Mouse (Mus musculus): Measurements from ENCODE around the gene Tead4. TPM values are rescaled to one million over a fixed set of nuclear protein-coding genes. Genes with fewer than 3 reads are reported as not detected.

Tead4 gene
- 0.46 TPM for polyA plus RNA-seq (2014; fragmentation: Illumina TruSeq; extraction: RNeasy Lipid Tissue Mini Kit (QIAGEN cat#74804))

DNA sequence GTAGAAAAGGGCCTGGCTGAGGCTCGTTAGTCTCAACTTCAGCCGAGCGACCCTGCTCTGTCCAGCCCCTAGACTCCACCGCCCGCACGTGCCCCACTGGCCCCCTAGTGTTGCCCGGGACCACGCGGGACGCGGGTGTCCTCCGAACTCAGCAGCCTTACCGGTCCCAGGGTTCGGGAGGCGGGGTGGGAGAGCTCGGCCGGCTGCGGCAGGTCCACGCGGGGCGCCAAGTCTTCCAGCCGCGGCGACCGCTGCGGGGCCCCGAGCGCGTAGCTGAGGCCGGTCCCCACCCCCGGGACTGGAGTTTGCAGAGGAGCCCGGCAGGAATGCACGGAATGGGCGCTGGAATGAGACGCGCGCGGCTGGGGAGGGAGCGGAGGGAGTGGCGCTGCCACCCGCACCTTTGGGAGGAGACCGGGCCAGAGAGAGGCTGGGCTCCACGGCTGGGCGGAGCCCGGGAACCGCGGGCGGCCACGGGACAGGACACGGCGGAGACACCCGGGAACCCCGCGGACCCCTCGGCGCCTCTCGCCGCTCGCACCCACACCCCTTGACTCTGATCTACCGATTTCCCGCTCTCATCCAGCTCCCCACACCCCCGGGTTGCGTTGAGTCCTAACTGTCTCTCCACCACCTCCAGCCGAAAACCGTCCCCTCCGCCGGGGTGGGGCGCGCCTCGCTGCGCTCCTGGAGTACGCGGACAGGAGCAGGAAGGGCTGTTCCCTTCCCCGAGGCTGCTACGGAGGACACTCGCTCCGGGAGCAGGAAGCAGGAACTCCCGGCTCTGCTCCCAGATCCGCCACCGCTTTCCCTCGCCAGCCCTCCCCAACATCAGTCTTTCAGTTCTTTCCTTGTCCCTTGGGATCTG is at the start of gene Tead4:
Gene Tead4 (minus strand): TSS at position 690 of the 868 bp plus-strand sequence.

Other genes starting within 250 kb of the Tead4 start
- 4.8 TPM for gene Tspan9, start 157.2 kb downstream of the Tead4 start, polyA plus RNA-seq (2014; fragmentation: Illumina TruSeq; extraction: RNeasy Lipid Tissue Mini Kit (QIAGEN cat#74804))
- 7.4 TPM for gene Tulp3, start 55.0 kb upstream of the Tead4 start, polyA plus RNA-seq (2014; fragmentation: Illumina TruSeq; extraction: RNeasy Lipid Tissue Mini Kit (QIAGEN cat#74804))
- 10.4 TPM for gene Rhno1, start 62.1 kb upstream of the Tead4 start, polyA plus RNA-seq (2014; fragmentation: Illumina TruSeq; extraction: RNeasy Lipid Tissue Mini Kit (QIAGEN cat#74804))
- 4.8 TPM for gene Foxm1, start 62.1 kb upstream of the Tead4 start, polyA plus RNA-seq (2014; fragmentation: Illumina TruSeq; extraction: RNeasy Lipid Tissue Mini Kit (QIAGEN cat#74804))
- gene Tex52, start 74.6 kb upstream of the Tead4 start, polyA plus RNA-seq (2014; fragmentation: Illumina TruSeq; extraction: RNeasy Lipid Tissue Mini Kit (QIAGEN cat#74804)), result not detected
- not detected for gene Gm44596, start 74.7 kb upstream of the Tead4 start, polyA plus RNA-seq (2014; fragmentation: Illumina TruSeq; extraction: RNeasy Lipid Tissue Mini Kit (QIAGEN cat#74804))
- gene Nrip2, start 98.5 kb upstream of the Tead4 start, polyA plus RNA-seq (2014; fragmentation: Illumina TruSeq; extraction: RNeasy Lipid Tissue Mini Kit (QIAGEN cat#74804)), result 4.5 TPM
- gene Itfg2, start 124.1 kb upstream of the Tead4 start, polyA plus RNA-seq (2014; fragmentation: Illumina TruSeq; extraction: RNeasy Lipid Tissue Mini Kit (QIAGEN cat#74804)), result 3.7 TPM
- 53.4 TPM for gene Fkbp4, start 137.9 kb upstream of the Tead4 start, polyA plus RNA-seq (2014; fragmentation: Illumina TruSeq; extraction: RNeasy Lipid Tissue Mini Kit (QIAGEN cat#74804))
- gene Pzp, start 225.9 kb upstream of the Tead4 start, polyA plus RNA-seq (2014; fragmentation: Illumina TruSeq; extraction: RNeasy Lipid Tissue Mini Kit (QIAGEN cat#74804)), result not detected